ENCODE assay signal across 10 mouse cellular contexts in the genomic region with DNA sequence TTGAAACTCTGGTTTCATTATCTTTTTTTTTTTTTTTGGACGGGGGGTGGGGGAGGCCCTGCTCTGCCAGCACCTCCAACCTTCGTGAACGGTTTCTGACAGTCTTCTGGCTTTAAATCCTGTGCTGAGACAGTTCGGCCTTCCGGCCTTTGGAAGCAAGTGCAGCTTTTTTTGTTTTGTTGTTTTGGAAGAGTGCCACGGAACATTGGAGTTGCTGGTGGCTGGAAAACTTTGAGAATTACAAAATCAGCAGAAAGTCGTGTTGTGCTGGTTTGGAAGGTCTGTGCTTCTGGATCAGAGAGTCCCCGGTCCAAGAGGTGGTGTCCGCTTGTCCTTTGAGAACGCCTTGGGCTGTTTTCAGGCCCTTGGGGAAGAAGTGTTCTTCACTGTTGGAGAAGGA. TPM values are rescaled to one million over a fixed set of nuclear protein-coding genes. Genes with fewer than 3 reads are reported as not detected.
DNase-seq lines count a peak whose midpoint lies in the region; ATAC-seq and TF ChIP-seq lines count a peak whose summit lies in the region.
"Had no signal": no experiment of that assay in that cellular context is flagged by ENCODE, and none has a peak within 500 bp of the region (broad histone marks: within the 10 kb centered on the region; RNA-seq: fewer than 3 reads in every experiment).

No protein-coding gene starts in this region.

- H3K9me3 ChIP-seq in heart, embryonic 11.5 days (replicated peaks; ENCODE audit: control insufficient read depth, low read length), result no peaks in the 10 kb centered on the region
- no peaks in the 10 kb centered on the region for H3K9me3 ChIP-seq in hindbrain, embryonic 11.5 days (ENCODE audit: control insufficient read depth, low read length)
- H3K9me3 ChIP-seq: midbrain, embryonic 12.5 days had no signal

- H3K4me2 ChIP-seq in heart, embryonic 11.5 days, result no peak overlapping the region
- no peak overlapping the region for H3K4me2 ChIP-seq in hindbrain, embryonic 11.5 days (replicated peaks; ENCODE audit: low read depth, low read length)
- H3K4me2 ChIP-seq: midbrain, embryonic 12.5 days had no signal

- peaks cover 12% of the 10 kb centered on the region for H3K4me1 ChIP-seq in heart, embryonic 11.5 days (ENCODE audit: control insufficient read depth, insufficient read depth, low read length)
- no peaks in the 10 kb centered on the region; the same call in none of the 2 replicates for H3K4me1 ChIP-seq in heart, adult 2 months (ENCODE audit: control insufficient read depth, insufficient read depth, low read length)
- peaks cover 5% of the 10 kb centered on the region; the same call in 1 of the 2 replicates for H3K4me1 ChIP-seq in hindbrain, embryonic 11.5 days (replicated peaks; ENCODE audit: control insufficient read depth, insufficient read depth, low read length)

- intact Hi-C loops in heart, adult 2 months (cut with DNase I), result no loop called here

- no peak for TF ChIP-seq EP300 in heart, adult 2 months (IDR thresholded peaks at IDR 0.05; ENCODE audit: insufficient read depth, low read depth, low read length)

- peaks cover 4% of the 10 kb centered on the region; the same call in 1 of the 2 replicates for H3K36me3 ChIP-seq in heart, embryonic 11.5 days (ENCODE audit: control insufficient read depth, insufficient read depth, low read length)
- no peaks in the 10 kb centered on the region; the same call in 1 of the 2 replicates for H3K36me3 ChIP-seq in heart, adult 2 months (ENCODE audit: control insufficient read depth, insufficient read depth, low read length)
- H3K36me3 ChIP-seq in hindbrain, embryonic 11.5 days (ENCODE audit: control insufficient read depth, insufficient read depth, low read length), result no peaks in the 10 kb centered on the region
- H3K36me3 ChIP-seq: midbrain, embryonic 12.5 days had no signal

- peak; percentile 98 for DNase-seq in heart, adult 11 months
- peak; percentile 97 for DNase-seq in adipocyte (ENCODE audit: low spot score)
- DNase-seq in heart, adult 2 months, result peak; percentile 46 to 69
- DNase-seq in kidney, postnatal 36 days, result peak; percentile 78 to 96
- DNase-seq in neural tube, embryonic 10.5 days (ENCODE audit: extremely low spot score, low spot score), result no peak
- no peak for DNase-seq in T-cell, adult 2 months (ENCODE audit: low spot score)
- no peak for DNase-seq in hindbrain, embryonic 11.5 days (ENCODE audit: low spot score)

- no peak overlapping the region for H3K9ac ChIP-seq in heart, embryonic 11.5 days (ENCODE audit: low read depth, low read length)
- H3K9ac ChIP-seq in heart, adult 2 months (ENCODE audit: low read depth, low read length), result no peak overlapping the region
- no peak overlapping the region for H3K9ac ChIP-seq in hindbrain, embryonic 11.5 days (ENCODE audit: low read depth, low read length)
- H3K9ac ChIP-seq: midbrain, embryonic 12.5 days had no signal

- no peak for TF ChIP-seq POLR2A in heart, adult 2 months (IDR thresholded peaks at IDR 0.05; ENCODE audit: insufficient read depth, low read depth, low read length)

- H3K4me3 ChIP-seq in heart, embryonic 11.5 days (ENCODE audit: low read depth, low read length), result no peak overlapping the region
- H3K4me3 ChIP-seq in heart, adult 2 months, result no peak overlapping the region
- H3K4me3 ChIP-seq in hindbrain, embryonic 11.5 days (ENCODE audit: low read depth, low read length), result no peak overlapping the region
- H3K4me3 ChIP-seq: erythroblast, embryonic 14.5 days; midbrain, embryonic 12.5 days had no signal

- H3K27ac ChIP-seq in heart, embryonic 11.5 days (ENCODE audit: low read depth, low read length), result no peak overlapping the region; the same call in 1 of the 2 replicates
- peak overlapping the region; percentile 51 for H3K27ac ChIP-seq in heart, adult 2 months
- H3K27ac ChIP-seq in hindbrain, embryonic 11.5 days (ENCODE audit: low read depth, low read length), result no peak overlapping the region
- H3K27ac ChIP-seq: midbrain, embryonic 12.5 days had no signal

- ATAC-seq in heart, embryonic 11.5 days (replicated peaks; ENCODE audit: insufficient number of reproducible peaks, low FRiP score, low TSS enrichment), result no peak
- no peak for ATAC-seq in hindbrain, embryonic 11.5 days (ENCODE audit: low FRiP score)

- no peaks in the 10 kb centered on the region for H3K79me2 ChIP-seq in heart, adult 2 months (replicated peaks; ENCODE audit: control insufficient read depth, insufficient read depth, low read length)

- 70% methylated on average over 10 of the region's 10 CpGs for WGBS in heart, embryonic 11.5 days (ENCODE audit: insufficient replicate concordance)
- WGBS in heart, adult 2 months, result 24% methylated on average over 10 of the region's 10 CpGs
- WGBS in hindbrain, embryonic 11.5 days, result 92% methylated on average over 10 of the region's 10 CpGs

- TF ChIP-seq CTCF in heart, adult 2 months (IDR thresholded peaks at IDR 0.05), result 0 out of 2 replicates have a peak, but pooled peaks have one; percentile 2

- no peaks in the 10 kb centered on the region for H3K27me3 ChIP-seq in heart, embryonic 11.5 days (ENCODE audit: control insufficient read depth, insufficient read depth, low read length)
- H3K27me3 ChIP-seq in heart, adult 2 months (ENCODE audit: control insufficient read depth, insufficient read depth, low read length), result no peaks in the 10 kb centered on the region
- H3K27me3 ChIP-seq in hindbrain, embryonic 11.5 days (ENCODE audit: control insufficient read depth, insufficient read depth, low read length), result peaks cover 13% of the 10 kb centered on the region

RNA-seq across cellular contexts. Expression of a gene that starts 5.1 kb away (rescaled TPM):
- polyA plus RNA-seq in heart, embryonic 11.5 days (2014; fragmentation: Nextera tagmentation; extraction: Ambion mirVana), result 5.3 and 5.8 TPM in 2 replicates
- total RNA-seq in heart, adult 2 months (2021), result 10 to 100 TPM; 13.8 to 15.8 TPM
- 7.5 and 13.4 TPM in 2 replicates for polyA plus RNA-seq in heart, adult 2 months (2012; rRNA removed)
- 1.5 TPM in 2 replicates for polyA plus RNA-seq in hindbrain, embryonic 11.5 days (2014; fragmentation: Nextera tagmentation; extraction: Ambion mirVana)
- polyA plus RNA-seq: erythroblast, embryonic 14.5 days had no signal

RNA-seq across cellular contexts. Expression of a gene that starts 55.0 kb away (rescaled TPM):
- 44.0 and 47.1 TPM in 2 replicates for polyA plus RNA-seq in heart, embryonic 11.5 days (2014; fragmentation: Nextera tagmentation; extraction: Ambion mirVana)
- 10 to 100 TPM; 17.9 to 20.8 TPM for total RNA-seq in heart, adult 2 months (2021)
- polyA plus RNA-seq in heart, adult 2 months (2012; rRNA removed), result 9.0 and 9.2 TPM in 2 replicates
- polyA plus RNA-seq in hindbrain, embryonic 11.5 days (2014; fragmentation: Nextera tagmentation; extraction: Ambion mirVana), result 69.3 and 74.3 TPM in 2 replicates

Comparison
In these comparisons a context has a peak if more than half of its experiments do, and no peak if none do; other contexts are left out.
1. DNase-seq: peak in heart, adult 11 months (single experiment), adipocyte (single experiment), heart, adult 2 months (2 of 2) and kidney, postnatal 36 days (2 of 2); none in neural tube, embryonic 10.5 days (single experiment), T-cell, adult 2 months (single experiment) and hindbrain, embryonic 11.5 days (single experiment).